Mouse (Mus musculus): ENCODE measurements around the gene Scn3b. TPM values are rescaled to one million over a fixed set of nuclear protein-coding genes. Genes with fewer than 3 reads are reported as not detected.
A peak's percentile ranks its signal among the peaks of the same experiment; 100 is the strongest.

Scn3b gene
- polyA plus RNA-seq, 1 experiment from 2014 or later: 0.65 TPM

DNA sequence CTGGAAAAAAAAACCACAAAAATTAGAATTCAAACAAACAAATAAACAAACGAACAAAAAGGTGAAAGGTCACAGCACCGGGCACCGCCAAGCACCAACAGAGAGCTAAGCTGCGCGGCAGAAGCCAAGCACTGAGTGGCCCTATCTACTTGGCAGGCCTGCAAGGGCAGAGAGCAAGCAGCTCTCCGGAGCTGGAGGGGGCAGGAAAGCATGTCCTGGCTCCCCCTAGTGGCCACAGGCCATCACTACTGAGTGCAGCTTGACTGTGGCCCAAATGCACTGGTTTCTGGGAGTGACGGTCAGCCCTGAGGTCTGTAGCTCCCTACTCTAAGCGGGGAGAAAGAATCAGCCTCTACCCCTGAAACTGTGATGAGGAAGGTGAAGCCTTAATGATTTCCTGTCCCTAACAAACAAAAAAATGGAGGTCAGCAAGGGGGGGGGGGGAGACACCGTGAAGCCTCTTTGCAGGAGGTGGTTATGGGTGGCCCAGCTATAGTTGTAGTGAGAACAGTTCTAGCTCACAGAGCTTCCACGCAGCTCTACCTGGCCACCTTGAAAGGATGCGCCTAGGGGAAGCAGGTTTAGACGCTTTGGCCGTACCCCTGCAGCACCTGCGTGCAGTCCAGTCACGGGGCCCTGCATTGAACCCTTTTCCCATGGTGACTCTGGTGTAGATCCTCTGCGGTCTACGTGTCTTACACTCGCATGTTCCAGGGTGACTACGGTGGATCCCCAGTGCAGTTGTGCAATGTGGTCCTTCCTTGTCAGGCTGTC is 61.8 kb downstream of the Scn3b start:
- ATAC-seq (ENCODE audit: insufficient number of reproducible peaks, insufficient read depth, low FRiP score, low TSS enrichment, low read depth): peak; percentile 61; the same call in 1 of the 2 replicates
- Histone ChIP-seq H3K27ac (no peak overlapping the region), H3K4me1 (replicated peaks) (0 out of 2 replicates have a peak, but pooled peaks cover 11% of the 10 kb centered on the region), H3K27me3 (no peaks in the 10 kb centered on the region), H3K4me2 (no peak overlapping the region), H3K9ac (replicated peaks) (no peak overlapping the region), H3K9me3 (no peaks in the 10 kb centered on the region), H3K36me3 (no peaks in the 10 kb centered on the region), H3K4me3 (replicated peaks) (no peak overlapping the region)
- WGBS: 56% methylated on average over 19 of the region's 19 CpGs

DNA sequence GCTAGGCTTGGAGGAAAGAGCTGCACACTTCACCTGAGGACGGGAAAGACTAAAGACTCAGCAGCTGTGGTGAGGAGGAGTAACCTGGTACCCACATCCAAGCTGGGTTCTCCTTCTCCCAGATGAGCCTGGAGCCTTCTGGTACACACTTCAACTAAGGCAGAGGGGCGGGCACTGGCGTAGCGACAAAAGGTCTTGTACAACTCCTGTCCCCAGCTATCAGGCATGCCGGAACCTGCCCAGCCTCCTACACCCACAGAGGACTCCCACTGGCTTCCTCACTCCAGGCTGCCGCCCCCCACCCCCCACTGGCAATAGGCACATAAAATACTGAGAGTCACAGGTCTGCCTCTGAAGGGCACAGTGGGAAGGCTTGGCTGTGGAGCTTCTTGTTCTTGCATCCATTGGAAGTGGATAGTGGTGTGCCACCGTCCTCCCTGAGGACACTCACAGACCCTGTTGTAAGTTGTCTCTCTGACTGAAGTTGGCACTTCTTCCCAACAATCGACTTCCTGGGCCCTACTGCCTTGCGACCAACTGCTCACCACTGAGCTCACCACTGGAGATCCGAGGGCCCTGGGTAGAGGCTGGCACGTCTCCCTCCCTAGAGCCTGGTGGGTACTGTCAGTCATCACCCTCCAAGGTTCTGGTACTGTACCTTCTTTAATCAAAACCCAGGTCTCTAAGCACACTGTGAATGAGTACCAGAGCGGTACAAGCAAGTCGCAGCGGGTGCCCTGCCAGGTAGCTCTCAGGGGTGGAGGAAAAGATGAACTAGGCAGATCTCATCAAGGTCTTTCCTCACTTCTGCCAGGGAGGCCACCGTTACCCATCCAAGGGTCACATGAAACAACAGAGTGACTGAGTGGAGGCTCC is 62.6 kb downstream of the Scn3b start:
- Histone ChIP-seq H3K36me3 (no peaks in the 10 kb centered on the region), H3K27ac (no peak overlapping the region), H3K27me3 (no peaks in the 10 kb centered on the region), H3K4me1 (replicated peaks) (0 out of 2 replicates have a peak, but pooled peaks cover 3% of the 10 kb centered on the region), H3K9ac (replicated peaks) (no peak overlapping the region), H3K4me3 (replicated peaks) (no peak overlapping the region), H3K9me3 (no peaks in the 10 kb centered on the region), H3K4me2 (no peak overlapping the region)
- WGBS: 83% methylated on average over 15 of the region's 15 CpGs
- no peak for ATAC-seq (ENCODE audit: insufficient number of reproducible peaks, insufficient read depth, low FRiP score, low TSS enrichment, low read depth)

- no peaks in the 10 kb centered on the region for H3K36me3 ChIP-seq
- no peaks in the 10 kb centered on the region for H3K4me1 ChIP-seq (replicated peaks)
- H3K4me2 ChIP-seq: no peak overlapping the region
- H3K27ac ChIP-seq: no peak overlapping the region
- H3K9ac ChIP-seq (replicated peaks): no peak overlapping the region
- no peaks in the 10 kb centered on the region for H3K9me3 ChIP-seq
- no peak for ATAC-seq (ENCODE audit: insufficient number of reproducible peaks, insufficient read depth, low FRiP score, low TSS enrichment, low read depth)
- H3K27me3 ChIP-seq: no peaks in the 10 kb centered on the region
- no peak overlapping the region for H3K4me3 ChIP-seq (replicated peaks)
- WGBS: 95% methylated on average over 4 of the region's 4 CpGs
Measured at GRCm38 (mm10) chr9:40332326-40332725, 63.3 kb downstream of the Scn3b start.

DNA sequence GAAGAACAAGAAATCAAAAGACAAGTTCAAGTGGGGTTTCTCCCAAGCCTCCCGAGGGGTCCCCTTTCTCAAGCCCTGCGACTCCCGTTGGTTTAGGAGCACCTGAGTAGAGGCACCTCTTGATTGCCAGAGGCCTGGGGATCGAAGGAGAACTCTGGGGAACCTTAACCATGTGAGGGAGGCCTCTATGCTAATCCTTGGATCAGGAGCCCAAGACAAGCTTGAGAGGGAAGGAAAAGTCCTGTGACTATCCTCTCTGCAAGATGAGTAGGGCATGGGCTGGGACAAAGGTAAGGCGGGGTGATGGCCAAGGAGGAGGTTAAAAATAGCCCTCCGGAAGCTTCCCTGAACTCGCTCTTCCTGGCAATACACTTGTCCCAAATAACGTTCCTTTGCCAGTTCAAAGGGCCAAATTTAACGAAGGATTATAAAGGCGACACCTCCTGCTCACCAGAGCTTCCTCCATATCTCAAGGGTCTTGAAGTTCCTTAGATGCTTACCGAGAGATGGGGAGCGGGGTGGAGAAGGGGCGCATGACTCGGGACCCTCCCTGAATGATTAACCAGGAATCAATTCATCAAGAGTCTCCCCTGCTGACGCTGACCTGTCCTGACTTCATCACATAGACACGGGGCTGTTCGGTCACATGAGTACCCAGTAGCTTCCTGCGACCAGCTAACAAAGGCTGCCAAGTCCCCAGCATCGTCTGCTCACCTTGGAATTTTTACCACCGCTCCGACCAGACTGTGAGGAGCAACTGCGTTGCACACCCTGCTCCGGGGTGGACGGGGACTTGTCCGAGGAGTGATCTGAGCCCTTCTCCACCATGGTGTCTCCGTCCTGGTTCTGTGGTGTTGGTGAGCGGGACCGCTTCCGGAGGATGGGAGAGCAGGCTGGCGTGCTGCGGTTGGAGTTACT is 64.0 kb downstream of the Scn3b start:
- Histone ChIP-seq H3K4me2 (no peak overlapping the region), H3K36me3 (no peaks in the 10 kb centered on the region), H3K27me3 (no peaks in the 10 kb centered on the region), H3K4me1 (replicated peaks) (no peaks in the 10 kb centered on the region), H3K9ac (replicated peaks) (no peak overlapping the region), H3K9me3 (no peaks in the 10 kb centered on the region), H3K4me3 (replicated peaks) (no peak overlapping the region), H3K27ac (no peak overlapping the region)
- ATAC-seq (ENCODE audit: insufficient number of reproducible peaks, insufficient read depth, low FRiP score, low TSS enrichment, low read depth): 0 out of 2 replicates have a peak, but pooled peaks have one; percentile 21
- WGBS: 84% methylated on average over 31 of the region's 31 CpGs

GRCm38 (mm10) chr9:40333649-40334396 is 64.8 kb downstream of the Scn3b start:
- ATAC-seq (ENCODE audit: insufficient number of reproducible peaks, insufficient read depth, low FRiP score, low TSS enrichment, low read depth): no peak
- no peaks in the 10 kb centered on the region for H3K36me3 ChIP-seq
- H3K9me3 ChIP-seq: no peaks in the 10 kb centered on the region
- no peaks in the 10 kb centered on the region for H3K4me1 ChIP-seq (replicated peaks)
- no peak overlapping the region for H3K9ac ChIP-seq (replicated peaks)
- no peak overlapping the region for H3K4me3 ChIP-seq (replicated peaks)
- WGBS: 62% methylated on average over 9 of the region's 9 CpGs
- no peak overlapping the region for H3K4me2 ChIP-seq
- H3K27me3 ChIP-seq: no peaks in the 10 kb centered on the region
- H3K27ac ChIP-seq: no peak overlapping the region

GRCm38 (mm10) chr9:40334617-40335016 is 65.6 kb downstream of the Scn3b start:
- Histone ChIP-seq H3K27ac (no peak overlapping the region), H3K9ac (replicated peaks) (no peak overlapping the region), H3K9me3 (no peaks in the 10 kb centered on the region), H3K4me1 (replicated peaks) (no peaks in the 10 kb centered on the region), H3K27me3 (no peaks in the 10 kb centered on the region), H3K4me2 (no peak overlapping the region), H3K4me3 (replicated peaks) (no peak overlapping the region), H3K36me3 (no peaks in the 10 kb centered on the region)
- WGBS: 73% methylated on average over 2 of the region's 2 CpGs
- ATAC-seq (ENCODE audit: insufficient number of reproducible peaks, insufficient read depth, low FRiP score, low TSS enrichment, low read depth): no peak

- no peaks in the 10 kb centered on the region for H3K9me3 ChIP-seq
- H3K4me2 ChIP-seq: no peak overlapping the region
- H3K9ac ChIP-seq (replicated peaks): no peak overlapping the region
- no peak overlapping the region for H3K27ac ChIP-seq
- no peak overlapping the region for H3K4me3 ChIP-seq (replicated peaks)
- H3K36me3 ChIP-seq: no peaks in the 10 kb centered on the region
- H3K27me3 ChIP-seq: no peaks in the 10 kb centered on the region
- ATAC-seq (ENCODE audit: insufficient number of reproducible peaks, insufficient read depth, low FRiP score, low TSS enrichment, low read depth): no peak
- WGBS: 91% methylated on average over 5 of the region's 5 CpGs
- H3K4me1 ChIP-seq (replicated peaks): no peaks in the 10 kb centered on the region
Measured at GRCm38 (mm10) chr9:40336701-40337100, 67.7 kb downstream of the Scn3b start.

DNA sequence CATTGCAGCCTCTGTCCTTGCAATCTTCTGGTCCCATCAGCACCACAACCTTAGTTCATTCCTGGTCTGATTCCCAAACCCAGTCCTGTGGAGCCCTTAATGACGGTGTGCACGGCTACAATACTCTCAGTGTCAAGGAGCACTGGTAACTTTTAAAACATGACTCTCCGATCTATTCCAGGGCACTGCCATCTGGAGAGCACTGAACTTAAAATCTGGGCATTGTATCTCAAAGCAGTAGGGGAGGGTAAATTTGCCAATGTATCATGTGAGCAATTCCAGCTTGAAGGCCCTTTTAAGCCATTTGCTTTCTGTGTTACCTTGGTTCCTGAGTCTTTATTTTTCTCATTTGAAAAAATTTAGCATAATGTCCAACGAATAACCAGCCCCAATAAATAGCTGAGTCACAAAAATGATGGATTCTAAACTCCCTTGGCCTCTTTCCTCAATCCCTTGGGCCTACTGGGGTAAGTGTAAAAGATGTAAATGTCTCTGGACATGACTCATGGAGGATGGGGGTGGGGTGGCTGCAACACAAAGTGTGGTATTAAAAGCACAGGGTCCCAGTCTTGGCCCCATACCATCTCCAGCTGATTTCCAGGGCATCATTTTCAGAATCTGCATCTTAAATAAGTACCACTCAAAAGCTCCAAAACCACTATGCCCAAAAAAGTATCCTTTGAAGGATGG is 68.3 kb downstream of the Scn3b start:
- no peak overlapping the region for H3K9ac ChIP-seq (replicated peaks)
- no peak overlapping the region for H3K27ac ChIP-seq
- H3K4me2 ChIP-seq: no peak overlapping the region
- H3K4me3 ChIP-seq (replicated peaks): no peak overlapping the region
- ATAC-seq (ENCODE audit: insufficient number of reproducible peaks, insufficient read depth, low FRiP score, low TSS enrichment, low read depth): no peak
- 79% methylated on average over 4 of the region's 4 CpGs for WGBS
- H3K9me3 ChIP-seq: no peaks in the 10 kb centered on the region
- no peaks in the 10 kb centered on the region for H3K36me3 ChIP-seq
- no peaks in the 10 kb centered on the region for H3K4me1 ChIP-seq (replicated peaks)
- no peaks in the 10 kb centered on the region for H3K27me3 ChIP-seq

GRCm38 (mm10) chr9:40339578-40339977 is 70.6 kb downstream of the Scn3b start:
- Histone ChIP-seq H3K36me3 (no peaks in the 10 kb centered on the region), H3K4me1 (replicated peaks) (peaks cover under 1% of the 10 kb centered on the region; the same call in 1 of the 2 replicates), H3K27ac (no peak overlapping the region), H3K27me3 (no peaks in the 10 kb centered on the region), H3K9me3 (no peaks in the 10 kb centered on the region), H3K4me2 (no peak overlapping the region), H3K4me3 (replicated peaks) (no peak overlapping the region), H3K9ac (replicated peaks) (no peak overlapping the region)
- no peak for ATAC-seq (ENCODE audit: insufficient number of reproducible peaks, insufficient read depth, low FRiP score, low TSS enrichment, low read depth)
- 78% methylated on average over 9 of the region's 9 CpGs for WGBS
